Mouse (Mus musculus) embryonic facial prominence, embryonic 13.5 days (tissue): ENCODE measurements around the gene Kat2a. TPM values are rescaled to one million over a fixed set of nuclear protein-coding genes. Genes with fewer than 3 reads are reported as not detected.

Source experiments
- ATAC-seq: fragments of 200-750 bp; cut with Nextera tagmentation; 2 replicates; pipeline ENCODE4 v1.8.0; 2017; ENCODE audit warnings: low read depth; ENCODE audit not compliant: insufficient number of reproducible peaks, insufficient read depth, low FRiP score, low TSS enrichment
- H3K27ac ChIP-seq: fragments of 300-500 bp; sonication (generic); 2 replicates; pipeline ENCODE4 v1.5.1; 2015; ENCODE audit warnings: moderate library complexity, mild to moderate bottlenecking, inconsistent platforms
- H3K27me3 ChIP-seq: fragments of 300-500 bp; sonication (generic); 2 replicates; pipeline ENCODE4 v1.6.1; 2015; ENCODE audit warnings: mild to moderate bottlenecking, inconsistent platforms
- H3K36me3 ChIP-seq: fragments of 300-500 bp; sonication (generic); 2 replicates; pipeline ENCODE4 v1.6.1; 2015; ENCODE audit warnings: mild to moderate bottlenecking, inconsistent platforms
- H3K4me1 ChIP-seq: fragments of 300-500 bp; sonication (generic); 2 replicates; pipeline ENCODE4 v1.6.1; 2015; ENCODE audit warnings: inconsistent platforms
- H3K4me2 ChIP-seq: fragments of 300-500 bp; sonication (generic); 2 replicates; pipeline ENCODE4 v1.6.1; 2015; ENCODE audit warnings: moderate library complexity, mild to moderate bottlenecking, inconsistent platforms
- H3K4me3 ChIP-seq: fragments of 300-500 bp; sonication (generic); 2 replicates; pipeline ENCODE4 v1.5.1; 2015; ENCODE audit warnings: mild to moderate bottlenecking, inconsistent platforms
- H3K9ac ChIP-seq: fragments of 300-500 bp; sonication (generic); 2 replicates; pipeline ENCODE4 v1.6.1; 2015; ENCODE audit warnings: mild to moderate bottlenecking, inconsistent platforms
- H3K9me3 ChIP-seq: fragments of 300-500 bp; sonication (generic); 2 replicates; pipeline ENCODE4 v1.6.1; 2016; ENCODE audit warnings: inconsistent platforms
- WGBS: fragments of 180-500 bp; shearing (Covaris S2); methylation state at CpG from one replicate; pipeline ENCODE4 v1.1.7; 2015; ENCODE audit warnings: mixed read lengths; 5-methylcytosine and 5-hydroxymethylcytosine counted together
- polyA plus RNA-seq: library from polyadenylated mRNA; unstranded; fragments of >200 nt; fragmentation: Nextera tagmentation; extraction: Ambion mirVana; gene quantifications from 2 replicates; pipeline ENCODE4 v1.2.1, GENCODE M21; 2015

Gene Kat2a
- polyA plus RNA-seq, 1 experiment from 2014 or later = 61.0 TPM

DNA sequence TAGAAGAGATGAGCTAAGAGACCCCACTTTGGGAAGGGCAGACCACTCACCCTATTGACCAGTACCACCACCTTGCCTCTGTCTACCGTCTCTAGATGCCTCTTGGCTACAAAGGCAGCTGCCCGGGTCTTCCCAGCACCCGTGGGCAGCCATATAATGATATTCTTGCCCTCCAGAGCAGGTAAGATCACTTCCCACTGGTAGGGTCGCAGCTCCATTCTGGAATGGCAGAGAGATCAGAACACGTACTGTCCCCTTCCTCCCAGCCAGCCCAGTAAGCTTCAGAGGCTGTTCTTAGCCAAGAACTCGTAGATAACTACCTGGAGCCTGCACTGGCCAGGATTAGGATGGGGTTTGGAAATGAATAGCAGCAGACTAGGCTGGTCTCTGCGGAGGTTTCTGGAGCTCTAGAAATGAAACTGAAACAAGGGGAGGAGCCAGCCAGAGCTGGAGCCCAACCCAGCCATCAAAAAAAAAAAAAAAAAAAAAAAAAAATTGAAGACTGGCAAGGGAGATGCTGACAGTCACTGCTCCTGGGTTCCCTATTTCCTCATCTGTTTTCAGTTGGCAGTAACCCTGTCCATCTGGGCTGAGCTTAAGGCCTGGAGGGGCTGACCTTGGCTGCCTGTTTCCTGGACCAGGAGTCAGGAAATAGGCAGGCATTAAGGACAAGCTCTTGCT is 8.3 kb downstream of the Kat2a start, which contains the start of gene Dhx58:
Dhx58 (minus strand) TSS at position 421 of the 681 bp plus-strand sequence.
- H3K36me3 ChIP-seq = peaks cover 43% of the 10 kb centered on the region
- ATAC-seq = no peak
- peak within 1 kb of the TSS; percentile 26 for H3K4me2 ChIP-seq
- peaks cover 23% of the 10 kb centered on the region for H3K4me1 ChIP-seq
- WGBS = 56% methylated on average over 7 of the region's 7 CpGs
- H3K4me3 ChIP-seq = no peak within 1 kb of the TSS
- no peaks in the 10 kb centered on the region for H3K9me3 ChIP-seq
- H3K27ac ChIP-seq = no peak within 1 kb of the TSS; the same call in 1 of the 2 replicates
- 0 out of 2 replicates have a peak within 1 kb of the TSS, but pooled peaks have one; percentile 37 for H3K9ac ChIP-seq
- 0 out of 2 replicates have a peak, but pooled peaks cover 4% of the 10 kb centered on the region for H3K27me3 ChIP-seq

GRCm38 (mm10) chr11:100703366-100703765 is 8.9 kb downstream of the Kat2a start:
- WGBS = 73% methylated on average over 11 of the region's 11 CpGs
- Histone ChIP-seq H3K9ac (no peak overlapping the region), H3K4me1 (peaks cover 23% of the 10 kb centered on the region), H3K4me3 (no peak overlapping the region), H3K4me2 (no peak overlapping the region), H3K9me3 (no peaks in the 10 kb centered on the region), H3K36me3 (peaks cover 37% of the 10 kb centered on the region), H3K27me3 (0 out of 2 replicates have a peak, but pooled peaks cover 4% of the 10 kb centered on the region), H3K27ac (no peak overlapping the region)
- ATAC-seq = no peak

DNA sequence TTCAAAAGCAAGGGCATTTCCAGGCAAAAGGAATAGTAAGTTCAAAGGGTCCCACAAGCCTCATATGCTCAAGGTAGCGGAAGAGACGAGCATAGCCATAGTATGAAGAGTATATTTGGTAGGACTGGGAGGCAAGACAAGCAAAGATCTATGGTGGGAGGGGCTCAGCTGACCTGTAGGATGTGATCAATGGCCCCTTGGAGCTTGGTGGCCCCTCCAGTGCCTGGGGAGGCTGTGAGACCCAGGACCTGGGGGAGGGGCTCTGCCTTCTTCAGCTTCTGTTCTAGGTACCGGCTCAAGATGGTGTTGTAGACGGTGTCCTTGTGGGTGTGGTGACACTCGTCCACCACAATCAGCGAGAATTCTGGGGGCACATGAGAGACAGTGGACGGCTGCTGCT is 9.4 kb downstream of the Kat2a start:
- Histone ChIP-seq H3K27me3 (0 out of 2 replicates have a peak, but pooled peaks cover 4% of the 10 kb centered on the region), H3K27ac (no peak overlapping the region), H3K9me3 (no peaks in the 10 kb centered on the region), H3K4me1 (peaks cover 23% of the 10 kb centered on the region), H3K4me3 (0 out of 2 replicates have a peak overlapping the region, but pooled peaks have one; percentile 12), H3K4me2 (peak overlapping the region; percentile 48), H3K36me3 (peaks cover 33% of the 10 kb centered on the region), H3K9ac (no peak overlapping the region)
- WGBS = 56% methylated on average over 7 of the region's 7 CpGs
- ATAC-seq = no peak

GRCm38 (mm10) chr11:100702081-100702851 is 10.0 kb downstream of the Kat2a start:
- 0 out of 2 replicates have a peak overlapping the region, but pooled peaks have one; percentile 12 for H3K4me3 ChIP-seq
- WGBS = 32% methylated on average over 19 of the region's 19 CpGs
- H3K27me3 ChIP-seq = 0 out of 2 replicates have a peak, but pooled peaks cover 4% of the 10 kb centered on the region
- H3K4me1 ChIP-seq = peaks cover 23% of the 10 kb centered on the region
- H3K4me2 ChIP-seq = peak overlapping the region; percentile 48
- peaks cover 26% of the 10 kb centered on the region for H3K36me3 ChIP-seq
- no peak overlapping the region for H3K9ac ChIP-seq
- no peaks in the 10 kb centered on the region for H3K9me3 ChIP-seq
- no peak for ATAC-seq
- H3K27ac ChIP-seq = no peak overlapping the region

DNA sequence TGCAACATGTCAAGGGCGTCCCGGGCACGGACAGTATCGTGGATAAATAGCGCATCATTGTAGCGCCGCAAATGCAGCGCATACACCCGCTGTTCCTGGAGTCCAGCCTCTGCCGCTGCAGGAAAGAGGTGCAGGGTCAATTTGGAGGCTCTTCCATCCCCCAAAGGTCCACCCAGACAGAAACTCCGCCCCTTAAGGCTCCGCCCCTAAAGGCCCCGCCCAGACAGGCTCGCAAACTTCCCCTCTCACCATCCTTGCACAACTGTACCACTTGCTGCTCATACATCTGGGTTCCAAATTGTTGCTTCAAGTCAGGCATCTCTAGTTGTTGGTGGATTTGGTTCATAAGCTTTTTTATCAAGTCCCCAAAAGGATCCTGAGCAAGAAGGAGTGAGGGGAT is 11.0 kb downstream of the Kat2a start:
- 0 out of 2 replicates have a peak, but pooled peaks cover 4% of the 10 kb centered on the region for H3K27me3 ChIP-seq
- no peak for ATAC-seq
- WGBS = 2% methylated on average over 14 of the region's 14 CpGs
- no peak overlapping the region for H3K27ac ChIP-seq
- H3K4me2 ChIP-seq = peak overlapping the region; percentile 59
- peaks cover 23% of the 10 kb centered on the region for H3K4me1 ChIP-seq
- peak overlapping the region; percentile 47; the same call in 1 of the 2 replicates for H3K9ac ChIP-seq
- peaks cover 17% of the 10 kb centered on the region for H3K36me3 ChIP-seq
- H3K9me3 ChIP-seq = no peaks in the 10 kb centered on the region
- H3K4me3 ChIP-seq = peak overlapping the region; percentile 41

GRCm38 (mm10) chr11:100700710-100701109 is 11.6 kb downstream of the Kat2a start:
- ATAC-seq = no peak
- peak overlapping the region; percentile 59 for H3K4me2 ChIP-seq
- 71% methylated on average over 3 of the region's 3 CpGs for WGBS
- H3K9me3 ChIP-seq = no peaks in the 10 kb centered on the region
- H3K27ac ChIP-seq = no peak overlapping the region
- 0 out of 2 replicates have a peak, but pooled peaks cover 4% of the 10 kb centered on the region for H3K27me3 ChIP-seq
- H3K4me3 ChIP-seq = no peak overlapping the region
- H3K9ac ChIP-seq = no peak overlapping the region
- H3K4me1 ChIP-seq = peaks cover 23% of the 10 kb centered on the region
- H3K36me3 ChIP-seq = peaks cover 11% of the 10 kb centered on the region

DNA sequence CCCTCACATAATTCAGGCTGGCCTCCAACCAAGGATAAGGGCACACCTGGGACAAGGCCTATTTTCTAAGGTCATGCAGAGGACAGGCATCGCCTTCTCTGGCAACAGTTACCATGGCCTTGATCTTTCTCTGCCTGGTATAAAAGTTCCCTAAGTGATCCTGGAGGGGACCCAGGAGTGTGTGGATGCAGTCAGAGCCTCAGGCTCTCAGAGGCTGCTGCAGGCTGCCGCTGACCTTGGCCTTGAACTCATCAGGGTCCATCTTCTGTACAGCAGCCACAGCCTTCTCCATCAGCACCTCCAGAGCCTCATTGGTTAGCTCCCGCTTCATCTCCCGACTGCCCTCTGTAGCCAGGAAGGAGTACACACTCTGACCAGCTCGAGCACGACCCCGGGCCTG is 14.3 kb downstream of the Kat2a start:
- peaks cover 10% of the 10 kb centered on the region for H3K27me3 ChIP-seq
- no peak for ATAC-seq
- H3K4me2 ChIP-seq = no peak overlapping the region
- H3K4me1 ChIP-seq = peaks cover 14% of the 10 kb centered on the region
- H3K27ac ChIP-seq = no peak overlapping the region
- no peaks in the 10 kb centered on the region for H3K9me3 ChIP-seq
- H3K4me3 ChIP-seq = no peak overlapping the region
- WGBS = 64% methylated on average over 7 of the region's 7 CpGs
- no peaks in the 10 kb centered on the region for H3K36me3 ChIP-seq
- H3K9ac ChIP-seq = no peak overlapping the region

GRCm38 (mm10) chr11:100694926-100695325 is 17.3 kb downstream of the Kat2a start:
- 26% methylated on average over 5 of the region's 5 CpGs for WGBS
- no peak for ATAC-seq

GRCm38 (mm10) chr11:100693154-100693553 is 19.1 kb downstream of the Kat2a start:
- ATAC-seq = no peak
- Histone ChIP-seq H3K27me3 (peaks cover 27% of the 10 kb centered on the region), H3K4me3 (no peak overlapping the region), H3K27ac (no peak overlapping the region), H3K9ac (no peak overlapping the region), H3K9me3 (no peaks in the 10 kb centered on the region), H3K36me3 (no peaks in the 10 kb centered on the region), H3K4me2 (no peak overlapping the region), H3K4me1 (peaks cover 10% of the 10 kb centered on the region)
- 26% methylated on average over 5 of the region's 5 CpGs for WGBS

More at GRCm38 (mm10) chr11:100694926-100695325, 17.3 kb downstream of the Kat2a start:
- Histone ChIP-seq H3K4me1 (peaks cover 10% of the 10 kb centered on the region), H3K9ac (no peak overlapping the region), H3K9me3 (no peaks in the 10 kb centered on the region), H3K4me3 (no peak overlapping the region), H3K27me3 (peaks cover 27% of the 10 kb centered on the region), H3K27ac (no peak overlapping the region), H3K36me3 (no peaks in the 10 kb centered on the region), H3K4me2 (no peak overlapping the region)

DNA sequence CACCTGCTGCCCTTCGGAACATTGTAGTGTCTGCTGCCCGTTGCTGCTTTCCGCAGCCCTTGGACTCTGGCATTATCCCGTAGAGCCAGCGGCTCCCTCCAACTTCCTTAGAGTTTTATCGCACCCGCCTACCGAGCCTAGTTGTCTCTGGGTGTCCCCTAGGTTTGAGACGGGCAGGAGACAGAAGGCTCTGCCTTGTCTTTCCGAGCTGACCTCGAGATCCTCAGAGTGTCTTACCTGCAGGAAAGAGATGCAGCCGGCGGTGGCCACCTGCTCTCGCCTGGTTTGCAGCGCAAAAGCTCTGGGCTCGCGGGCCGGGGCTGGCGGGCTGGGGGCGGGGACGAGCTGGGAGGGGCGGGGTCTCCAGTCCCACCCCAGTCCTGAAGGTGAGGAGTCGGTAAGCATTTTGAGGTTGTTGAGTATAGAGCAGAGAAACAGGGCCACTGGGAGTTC is 20.1 kb downstream of the Kat2a start, which contains the start of gene Zfp385c:
Zfp385c (minus strand) TSS at position 292 of the 453 bp plus-strand sequence.
- peak within 1 kb of the TSS; percentile 52; the same call in 1 of the 2 replicates for H3K9ac ChIP-seq
- H3K27ac ChIP-seq = no peak within 1 kb of the TSS
- peaks cover 27% of the 10 kb centered on the region for H3K27me3 ChIP-seq
- peaks cover 10% of the 10 kb centered on the region for H3K4me1 ChIP-seq
- H3K9me3 ChIP-seq = no peaks in the 10 kb centered on the region
- peak within 1 kb of the TSS; percentile 67 for H3K4me2 ChIP-seq
- 2% methylated on average over 23 of the region's 23 CpGs for WGBS
- H3K4me3 ChIP-seq = peak within 1 kb of the TSS; percentile 40
- no peak for ATAC-seq
- no peaks in the 10 kb centered on the region for H3K36me3 ChIP-seq

DNA sequence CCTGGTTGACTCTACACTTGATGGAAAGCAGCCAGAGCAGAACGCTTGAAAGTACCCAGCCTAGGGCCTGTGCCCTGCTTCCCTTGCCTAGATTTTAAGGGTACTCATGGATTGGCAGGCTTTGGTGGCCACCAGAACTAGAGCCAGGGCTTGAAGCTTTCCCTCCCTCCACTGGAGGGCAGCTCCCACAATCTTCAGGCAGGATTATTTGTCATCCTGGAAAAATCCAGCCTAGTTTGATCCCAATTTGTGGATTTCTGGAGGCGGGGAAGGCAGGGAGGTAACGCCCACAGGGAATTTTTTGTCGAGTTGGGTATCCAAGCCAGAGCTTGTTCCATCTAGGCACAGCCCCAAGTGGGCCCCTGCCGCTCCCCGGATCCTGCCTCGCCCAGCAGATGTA is 21.9 kb downstream of the Kat2a start:
- Histone ChIP-seq H3K36me3 (no peaks in the 10 kb centered on the region), H3K4me1 (peaks cover 10% of the 10 kb centered on the region), H3K27me3 (peaks cover 27% of the 10 kb centered on the region), H3K27ac (no peak overlapping the region), H3K4me2 (no peak overlapping the region), H3K9me3 (no peaks in the 10 kb centered on the region), H3K4me3 (no peak overlapping the region), H3K9ac (no peak overlapping the region)
- ATAC-seq = no peak
- 70% methylated on average over 7 of the region's 7 CpGs for WGBS
